Mouse (Mus musculus): Measurements from ENCODE around the gene Olfr283. TPM values are rescaled to one million over a fixed set of nuclear protein-coding genes. Genes with fewer than 3 reads are reported as not detected.
"Not testable (repeated sequence)": the region's sequence is repeated elsewhere in the genome, so short reads cannot be mapped to it uniquely, and the experiment has no call there.

Olfr283 gene
- polyA plus RNA-seq (2015; fragmentation: Nextera tagmentation; extraction: Ambion mirVana), result not detected in 2 replicates

GRCm38 (mm10) chr15:98380846-98381245 is at the start of gene Olfr283:
Gene Olfr283 (minus strand): TSS chr15:98380946.
- H3K36me3 ChIP-seq (ENCODE audit: control insufficient read depth, insufficient read depth, low read length), result no peaks in the 10 kb centered on the region
- 86% methylated on average over 6 of the region's 6 CpGs for WGBS
- H3K9me3 ChIP-seq (ENCODE audit: control insufficient read depth, low read length), result no peaks in the 10 kb centered on the region
- H3K9ac ChIP-seq (ENCODE audit: low read depth, low read length), result no peak within 1 kb of the TSS
- no peaks in the 10 kb centered on the region for H3K4me1 ChIP-seq (ENCODE audit: control insufficient read depth, insufficient read depth, low read length)
- H3K27me3 ChIP-seq (replicated peaks; ENCODE audit: control insufficient read depth, insufficient read depth, low read length), result no peaks in the 10 kb centered on the region
- ATAC-seq, result no peak
- H3K4me3 ChIP-seq (ENCODE audit: low read length), result no peak within 1 kb of the TSS
- H3K27ac ChIP-seq (ENCODE audit: low read length), result no peak within 1 kb of the TSS
- no peak within 1 kb of the TSS for H3K4me2 ChIP-seq (ENCODE audit: low read depth, low read length)

- peak; percentile 98 for ATAC-seq
- H3K4me2 ChIP-seq (ENCODE audit: low read depth, low read length), result peak overlapping the region; percentile 23; the same call in 1 of the 2 replicates
- no peak overlapping the region for H3K9ac ChIP-seq (ENCODE audit: low read depth, low read length)
- H3K27me3 ChIP-seq (replicated peaks; ENCODE audit: control insufficient read depth, insufficient read depth, low read length), result no peaks in the 10 kb centered on the region
- no peak overlapping the region for H3K4me3 ChIP-seq (ENCODE audit: low read length)
- H3K4me1 ChIP-seq (ENCODE audit: control insufficient read depth, insufficient read depth, low read length), result 0 out of 2 replicates have a peak, but pooled peaks cover 3% of the 10 kb centered on the region
- H3K27ac ChIP-seq (ENCODE audit: low read length), result peak overlapping the region; percentile 70
- H3K9me3 ChIP-seq (ENCODE audit: control insufficient read depth, low read length), result no peaks in the 10 kb centered on the region
- WGBS, result 55% methylated on average over 7 of the region's 7 CpGs
- H3K36me3 ChIP-seq (ENCODE audit: control insufficient read depth, insufficient read depth, low read length), result no peaks in the 10 kb centered on the region
Observed at GRCm38 (mm10) chr15:98425188-98425587, 44.4 kb upstream of the Olfr283 start.

GRCm38 (mm10) chr15:98424753-98425152 is 44.0 kb upstream of the Olfr283 start:
- no peak overlapping the region for H3K4me3 ChIP-seq (ENCODE audit: low read length)
- no peaks in the 10 kb centered on the region for H3K9me3 ChIP-seq (ENCODE audit: control insufficient read depth, low read length)
- H3K9ac ChIP-seq (ENCODE audit: low read depth, low read length), result no peak overlapping the region
- no peaks in the 10 kb centered on the region for H3K27me3 ChIP-seq (replicated peaks; ENCODE audit: control insufficient read depth, insufficient read depth, low read length)
- peak; percentile 90 for ATAC-seq
- 26% methylated on average over 6 of the region's 6 CpGs for WGBS
- H3K36me3 ChIP-seq (ENCODE audit: control insufficient read depth, insufficient read depth, low read length), result no peaks in the 10 kb centered on the region
- peak overlapping the region; percentile 23 for H3K4me2 ChIP-seq (ENCODE audit: low read depth, low read length)
- H3K4me1 ChIP-seq (ENCODE audit: control insufficient read depth, insufficient read depth, low read length), result 0 out of 2 replicates have a peak, but pooled peaks cover 3% of the 10 kb centered on the region
- peak overlapping the region; percentile 70 for H3K27ac ChIP-seq (ENCODE audit: low read length)

- no peak for ATAC-seq
- Histone ChIP-seq H3K9ac (ENCODE audit: low read depth, low read length) (no peak overlapping the region), H3K4me2 (ENCODE audit: low read depth, low read length) (no peak overlapping the region), H3K36me3 (ENCODE audit: control insufficient read depth, insufficient read depth, low read length) (no peaks in the 10 kb centered on the region), H3K27me3 (replicated peaks; ENCODE audit: control insufficient read depth, insufficient read depth, low read length) (no peaks in the 10 kb centered on the region), H3K4me3 (ENCODE audit: low read length) (no peak overlapping the region), H3K4me1 (ENCODE audit: control insufficient read depth, insufficient read depth, low read length) (0 out of 2 replicates have a peak, but pooled peaks cover 3% of the 10 kb centered on the region), H3K27ac (ENCODE audit: low read length) (0 out of 2 replicates have a peak overlapping the region, but pooled peaks have one; percentile 70), H3K9me3 (ENCODE audit: control insufficient read depth, low read length) (no peaks in the 10 kb centered on the region)
- 55% methylated on average over 14 of the region's 14 CpGs for WGBS
Observed at GRCm38 (mm10) chr15:98424326-98424725, 43.6 kb upstream of the Olfr283 start.

GRCm38 (mm10) chr15:98420897-98421296 is 40.2 kb upstream of the Olfr283 start:
- H3K4me3 ChIP-seq (ENCODE audit: low read length), result no peak overlapping the region
- no peaks in the 10 kb centered on the region for H3K27me3 ChIP-seq (replicated peaks; ENCODE audit: control insufficient read depth, insufficient read depth, low read length)
- H3K27ac ChIP-seq (ENCODE audit: low read length), result no peak overlapping the region
- H3K36me3 ChIP-seq (ENCODE audit: control insufficient read depth, insufficient read depth, low read length), result no peaks in the 10 kb centered on the region
- H3K9ac ChIP-seq (ENCODE audit: low read depth, low read length), result no peak overlapping the region
- H3K4me2 ChIP-seq (ENCODE audit: low read depth, low read length), result no peak overlapping the region
- no peak for ATAC-seq
- no peaks in the 10 kb centered on the region for H3K9me3 ChIP-seq (ENCODE audit: control insufficient read depth, low read length)
- 0 out of 2 replicates have a peak, but pooled peaks cover 3% of the 10 kb centered on the region for H3K4me1 ChIP-seq (ENCODE audit: control insufficient read depth, insufficient read depth, low read length)
- WGBS, result 61% methylated on average over 4 of the region's 4 CpGs

GRCm38 (mm10) chr15:98418096-98418495 is 37.4 kb upstream of the Olfr283 start:
- 70% methylated on average over 7 of the region's 7 CpGs for WGBS
- Histone ChIP-seq H3K9me3 (ENCODE audit: control insufficient read depth, low read length) (no peaks in the 10 kb centered on the region), H3K4me2 (ENCODE audit: low read depth, low read length) (no peak overlapping the region)

GRCm38 (mm10) chr15:98417285-98417684 is 36.5 kb upstream of the Olfr283 start:
- not testable (repeated sequence) for H3K9ac ChIP-seq (ENCODE audit: low read depth, low read length); H3K4me3 ChIP-seq (ENCODE audit: low read length); H3K9me3 ChIP-seq (ENCODE audit: control insufficient read depth, low read length); ATAC-seq; H3K27me3 ChIP-seq (replicated peaks; ENCODE audit: control insufficient read depth, insufficient read depth, low read length); H3K4me2 ChIP-seq (ENCODE audit: low read depth, low read length); H3K36me3 ChIP-seq (ENCODE audit: control insufficient read depth, insufficient read depth, low read length); H3K27ac ChIP-seq (ENCODE audit: low read length); H3K4me1 ChIP-seq (ENCODE audit: control insufficient read depth, insufficient read depth, low read length)
- WGBS, result 14% methylated on average over 1 of the region's 3 CpGs

More at GRCm38 (mm10) chr15:98418096-98418495, 37.4 kb upstream of the Olfr283 start:
- no peak for ATAC-seq
- Histone ChIP-seq H3K27me3 (replicated peaks; ENCODE audit: control insufficient read depth, insufficient read depth, low read length) (no peaks in the 10 kb centered on the region), H3K4me3 (ENCODE audit: low read length) (no peak overlapping the region), H3K36me3 (ENCODE audit: control insufficient read depth, insufficient read depth, low read length) (no peaks in the 10 kb centered on the region), H3K27ac (ENCODE audit: low read length) (no peak overlapping the region), H3K4me1 (ENCODE audit: control insufficient read depth, insufficient read depth, low read length) (no peaks in the 10 kb centered on the region), H3K9ac (ENCODE audit: low read depth, low read length) (no peak overlapping the region)

- H3K27ac ChIP-seq (ENCODE audit: low read length); H3K4me2 ChIP-seq (ENCODE audit: low read depth, low read length); ATAC-seq; H3K4me1 ChIP-seq (ENCODE audit: control insufficient read depth, insufficient read depth, low read length); H3K36me3 ChIP-seq (ENCODE audit: control insufficient read depth, insufficient read depth, low read length); H3K4me3 ChIP-seq (ENCODE audit: low read length); H3K27me3 ChIP-seq (replicated peaks; ENCODE audit: control insufficient read depth, insufficient read depth, low read length); H3K9me3 ChIP-seq (ENCODE audit: control insufficient read depth, low read length); H3K9ac ChIP-seq (ENCODE audit: low read depth, low read length): not testable (repeated sequence)
Observed at GRCm38 (mm10) chr15:98416802-98417201, 36.1 kb upstream of the Olfr283 start.

GRCm38 (mm10) chr15:98415996-98416395 is 35.2 kb upstream of the Olfr283 start:
- Histone ChIP-seq H3K4me3 (ENCODE audit: low read length) (no peak overlapping the region), H3K36me3 (ENCODE audit: control insufficient read depth, insufficient read depth, low read length) (no peaks in the 10 kb centered on the region), H3K27me3 (replicated peaks; ENCODE audit: control insufficient read depth, insufficient read depth, low read length) (no peaks in the 10 kb centered on the region), H3K4me2 (ENCODE audit: low read depth, low read length) (no peak overlapping the region), H3K9me3 (ENCODE audit: control insufficient read depth, low read length) (no peaks in the 10 kb centered on the region), H3K27ac (ENCODE audit: low read length) (no peak overlapping the region), H3K9ac (ENCODE audit: low read depth, low read length) (no peak overlapping the region), H3K4me1 (ENCODE audit: control insufficient read depth, insufficient read depth, low read length) (no peaks in the 10 kb centered on the region)
- WGBS, result 69% methylated on average over 4 of the region's 4 CpGs
- ATAC-seq, result no peak

- ATAC-seq, result no peak
- no peak overlapping the region for H3K4me2 ChIP-seq (ENCODE audit: low read depth, low read length)
- 95% methylated on average over 9 of the region's 9 CpGs for WGBS
- no peak overlapping the region for H3K4me3 ChIP-seq (ENCODE audit: low read length)
- H3K4me1 ChIP-seq (ENCODE audit: control insufficient read depth, insufficient read depth, low read length), result no peaks in the 10 kb centered on the region
- no peaks in the 10 kb centered on the region for H3K36me3 ChIP-seq (ENCODE audit: control insufficient read depth, insufficient read depth, low read length)
- no peaks in the 10 kb centered on the region for H3K27me3 ChIP-seq (replicated peaks; ENCODE audit: control insufficient read depth, insufficient read depth, low read length)
- H3K27ac ChIP-seq (ENCODE audit: low read length), result no peak overlapping the region
- H3K9ac ChIP-seq (ENCODE audit: low read depth, low read length), result no peak overlapping the region
- no peaks in the 10 kb centered on the region for H3K9me3 ChIP-seq (ENCODE audit: control insufficient read depth, low read length)
Observed at GRCm38 (mm10) chr15:98410249-98410648, 29.5 kb upstream of the Olfr283 start.
